Mouse (Mus musculus): Measurements from ENCODE around the gene Slc37a1.
"Not testable (repeated sequence)": the region's sequence is repeated elsewhere in the genome, so short reads cannot be mapped to it uniquely, and the experiment has no call there.

The Slc37a1 gene

DNA sequence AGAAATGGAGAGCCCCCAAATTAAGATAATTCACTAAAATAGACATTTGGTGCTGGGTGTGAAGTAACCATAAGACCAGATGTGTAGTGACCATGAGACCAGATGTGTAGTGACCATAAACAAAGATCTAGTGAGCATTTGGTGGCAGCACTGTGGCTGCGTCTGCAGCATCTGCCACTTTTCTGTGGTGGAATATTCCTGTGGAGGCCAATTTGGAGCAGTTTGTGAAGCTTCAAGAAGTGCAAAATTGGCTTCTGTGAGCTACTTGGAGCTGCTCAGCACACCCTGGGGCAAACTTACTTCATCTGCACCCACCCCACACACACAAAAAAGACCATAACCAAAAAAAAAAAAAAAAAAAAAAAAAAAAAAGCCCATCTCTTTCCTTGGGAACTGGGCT is 18.6 kb upstream of the Slc37a1 start:
- DNase-seq (ENCODE audit: low spot score) = no peak

DNA sequence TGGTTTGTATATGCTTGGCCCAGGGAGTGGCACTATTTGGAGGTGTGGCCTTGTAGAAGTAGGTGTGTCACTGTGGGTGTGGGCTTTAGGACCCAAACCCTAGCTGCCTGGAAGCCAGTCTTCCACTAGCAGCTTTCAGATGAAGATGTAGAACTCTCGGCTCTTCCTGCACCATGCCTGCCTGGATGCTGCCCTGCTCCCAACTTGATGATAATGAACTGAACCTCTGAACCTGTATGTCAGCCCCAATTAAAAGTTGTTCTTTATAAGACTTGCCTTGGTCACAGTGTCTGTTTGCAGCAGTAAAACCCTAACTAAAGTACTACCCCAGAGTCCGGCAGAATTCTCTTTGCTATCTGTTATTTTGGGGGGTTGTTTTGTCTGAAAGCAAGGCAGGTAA is 16.8 kb upstream of the Slc37a1 start:
- DNase-seq (ENCODE audit: low spot score) = no peak

DNA sequence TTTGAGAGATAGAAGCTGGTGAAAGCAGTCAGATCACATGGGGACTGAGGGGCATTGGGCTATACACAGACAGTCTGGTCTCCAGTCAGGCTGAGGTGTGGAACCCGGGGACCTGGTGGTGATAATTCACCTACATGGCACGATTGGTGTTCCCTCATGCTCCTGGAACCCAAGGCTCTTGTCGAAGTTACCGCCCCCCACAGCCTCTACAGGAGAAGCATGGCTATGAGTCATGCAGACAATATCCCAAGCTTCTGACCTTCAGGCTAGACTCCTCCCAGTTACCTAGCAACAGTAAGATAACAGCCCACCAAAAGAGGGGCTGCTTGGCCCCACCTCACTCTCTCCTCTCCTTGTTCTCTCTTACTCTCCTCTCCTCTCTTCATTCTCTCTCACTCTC is 16.3 kb upstream of the Slc37a1 start:
- DNase-seq (ENCODE audit: low spot score) = no peak

DNA sequence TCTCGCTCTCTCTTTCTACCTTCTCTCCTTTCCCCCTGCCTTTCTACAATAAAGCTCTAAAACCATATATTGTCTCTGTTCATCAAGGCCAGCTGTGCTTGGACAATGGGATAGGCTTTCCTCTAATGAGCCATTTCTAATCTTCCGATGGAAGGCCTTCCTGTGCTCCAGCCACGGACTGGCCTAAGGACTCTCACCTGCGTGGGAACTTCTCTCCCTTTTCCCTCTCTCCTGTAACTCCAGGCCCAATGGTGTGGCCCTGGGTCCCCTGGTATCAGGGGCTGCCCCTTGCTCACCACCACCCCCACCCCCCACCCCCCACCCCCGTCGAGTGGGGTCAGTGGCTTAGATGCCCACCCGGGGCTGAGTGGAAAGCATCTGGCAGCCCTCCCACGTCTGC is 15.9 kb upstream of the Slc37a1 start:
- not testable (repeated sequence) for DNase-seq (ENCODE audit: low spot score)

DNA sequence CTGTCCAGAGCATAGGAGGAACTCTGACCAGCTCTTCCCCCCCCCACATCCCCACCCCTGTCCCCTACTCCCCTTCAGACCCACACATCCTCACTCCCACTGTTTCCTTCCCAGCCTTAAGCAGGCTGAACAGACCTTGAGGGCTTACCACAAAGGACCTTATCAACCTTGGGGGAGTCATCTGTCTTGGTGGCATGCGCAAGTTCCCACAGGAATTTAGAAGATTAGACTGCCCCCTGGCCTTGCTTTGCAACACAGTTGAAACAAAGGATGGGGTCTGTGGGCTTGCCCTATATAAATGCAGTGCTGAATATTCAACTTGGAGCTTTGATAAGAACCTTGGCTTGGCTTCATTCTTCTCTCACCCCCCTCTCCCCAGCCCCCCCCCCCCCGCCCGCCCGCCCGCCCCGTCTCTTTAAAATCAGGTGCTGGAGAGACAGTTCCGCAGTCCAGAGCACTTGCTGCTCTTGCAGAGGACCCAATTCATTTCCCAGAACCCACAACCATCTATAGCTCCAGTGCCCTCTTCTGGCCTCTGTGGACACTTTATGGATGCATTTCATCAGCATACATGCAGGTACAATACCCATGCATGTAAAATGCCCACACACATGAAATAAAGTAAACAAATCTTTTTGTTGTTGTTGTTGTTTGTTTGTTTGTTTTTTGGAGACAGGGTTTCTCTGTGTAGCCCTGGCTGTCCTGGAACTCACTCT is 15.3 kb upstream of the Slc37a1 start:
- no peak for DNase-seq (ENCODE audit: low spot score)

DNA sequence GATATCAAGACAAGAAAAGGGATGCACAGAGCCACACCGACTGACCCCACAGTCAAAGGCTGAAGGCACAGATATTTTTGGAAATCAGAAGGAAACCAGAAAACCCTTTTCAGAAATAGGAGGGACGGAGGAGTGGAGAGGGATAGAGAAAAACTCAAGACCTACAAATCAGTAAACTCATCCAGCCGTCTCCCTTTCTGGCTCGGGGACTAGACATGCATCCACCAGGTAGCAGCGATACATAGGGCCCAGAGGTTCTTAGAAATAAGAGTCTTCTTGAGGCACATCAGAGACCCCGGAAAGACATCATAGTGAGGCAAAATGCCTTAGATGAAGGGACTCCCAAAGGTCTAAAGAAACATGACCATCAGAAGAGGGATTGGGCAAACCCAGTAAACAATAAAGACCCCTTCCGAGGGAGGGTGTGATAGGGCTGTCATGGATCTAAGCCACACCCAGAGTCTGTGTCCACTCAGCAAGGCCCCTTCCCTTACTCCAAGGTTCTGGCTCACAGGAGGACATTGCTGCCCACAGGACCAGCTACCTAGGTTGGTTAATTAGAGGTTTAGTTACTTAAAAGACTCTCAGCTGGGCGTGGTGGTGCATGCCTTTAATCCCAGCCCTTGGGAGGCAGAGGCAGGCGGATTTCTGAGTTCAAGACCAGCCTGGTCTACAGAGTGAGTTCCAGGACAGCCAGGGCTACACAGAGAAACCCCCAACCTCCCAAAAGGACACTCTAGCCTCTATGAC is 14.0 kb upstream of the Slc37a1 start:
- no peak for DNase-seq (ENCODE audit: low spot score)

DNA sequence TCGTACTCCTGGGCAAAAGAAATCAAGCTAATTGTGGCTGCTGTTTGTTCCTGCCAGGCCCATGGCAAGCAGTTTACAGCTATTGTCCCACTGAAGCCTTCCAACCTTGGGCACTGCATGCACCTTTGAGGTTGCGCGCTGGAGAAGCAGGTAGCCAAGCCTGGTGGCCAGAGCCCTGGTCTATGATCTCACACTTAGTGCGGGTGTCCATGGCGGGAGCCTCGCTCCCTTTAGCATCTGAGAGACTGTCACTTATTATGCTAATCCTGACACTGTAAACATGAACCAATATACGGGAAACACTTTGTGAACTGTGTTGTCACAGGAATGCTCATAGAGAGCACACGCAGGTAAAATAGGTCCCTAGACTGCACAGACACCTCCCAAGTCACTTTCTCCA is 13.0 kb upstream of the Slc37a1 start:
- no peak for DNase-seq (ENCODE audit: low spot score)

DNA sequence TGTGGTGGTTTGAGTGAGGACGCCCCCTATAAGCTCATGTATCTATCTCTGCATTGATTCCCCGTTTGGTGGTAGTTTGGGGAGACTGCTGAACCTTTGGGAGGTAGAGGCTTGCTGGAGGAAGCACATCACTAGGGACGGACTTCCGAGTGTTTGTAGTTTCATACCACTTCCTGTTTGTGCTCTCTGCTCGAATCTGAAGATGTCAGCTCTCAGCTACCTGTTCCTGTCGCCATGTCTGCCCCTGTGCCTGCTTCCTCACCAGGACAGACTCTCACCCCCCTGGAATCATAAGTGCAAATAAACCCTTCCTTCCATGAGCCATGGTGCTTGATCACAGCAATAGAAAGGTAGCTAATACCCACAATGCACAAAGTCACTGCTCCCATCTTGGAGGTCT is 11.4 kb upstream of the Slc37a1 start:
- no peak for DNase-seq (ENCODE audit: low spot score)

DNA sequence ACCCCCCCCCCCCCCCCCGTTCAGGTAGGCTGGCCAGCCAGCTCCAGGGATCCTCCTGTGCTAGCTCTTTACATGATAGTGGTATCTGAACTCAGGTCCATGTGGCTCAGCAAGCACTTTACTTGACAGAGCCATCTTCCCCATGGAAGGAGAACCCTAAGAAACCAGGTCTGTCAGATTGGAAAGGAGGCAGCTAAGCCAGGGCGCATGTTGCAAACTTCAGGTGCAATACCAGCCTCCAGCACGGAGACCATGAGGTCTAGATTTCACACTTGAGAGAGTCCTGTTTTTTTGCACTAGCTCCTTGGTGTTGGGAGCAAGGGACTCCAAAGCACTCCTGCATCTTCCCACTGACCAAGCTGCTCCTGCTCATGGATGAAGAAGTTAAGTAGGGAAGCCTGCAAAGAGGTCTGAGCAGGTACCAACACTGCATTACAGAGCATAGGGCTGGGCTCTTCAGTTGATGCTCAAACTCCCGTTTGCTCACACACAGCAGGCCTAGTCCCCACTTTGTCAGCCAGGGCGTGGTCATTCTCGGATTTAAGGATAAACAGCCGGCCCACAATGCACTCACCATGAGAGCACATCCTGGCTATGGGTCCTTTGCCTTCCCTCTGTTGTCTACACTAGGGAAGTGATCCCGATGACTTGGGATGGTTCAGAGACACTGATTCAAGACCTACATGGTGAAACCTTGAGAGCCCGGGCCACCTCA is 10.2 kb upstream of the Slc37a1 start:
- DNase-seq (ENCODE audit: low spot score) = peak; percentile 49

DNA sequence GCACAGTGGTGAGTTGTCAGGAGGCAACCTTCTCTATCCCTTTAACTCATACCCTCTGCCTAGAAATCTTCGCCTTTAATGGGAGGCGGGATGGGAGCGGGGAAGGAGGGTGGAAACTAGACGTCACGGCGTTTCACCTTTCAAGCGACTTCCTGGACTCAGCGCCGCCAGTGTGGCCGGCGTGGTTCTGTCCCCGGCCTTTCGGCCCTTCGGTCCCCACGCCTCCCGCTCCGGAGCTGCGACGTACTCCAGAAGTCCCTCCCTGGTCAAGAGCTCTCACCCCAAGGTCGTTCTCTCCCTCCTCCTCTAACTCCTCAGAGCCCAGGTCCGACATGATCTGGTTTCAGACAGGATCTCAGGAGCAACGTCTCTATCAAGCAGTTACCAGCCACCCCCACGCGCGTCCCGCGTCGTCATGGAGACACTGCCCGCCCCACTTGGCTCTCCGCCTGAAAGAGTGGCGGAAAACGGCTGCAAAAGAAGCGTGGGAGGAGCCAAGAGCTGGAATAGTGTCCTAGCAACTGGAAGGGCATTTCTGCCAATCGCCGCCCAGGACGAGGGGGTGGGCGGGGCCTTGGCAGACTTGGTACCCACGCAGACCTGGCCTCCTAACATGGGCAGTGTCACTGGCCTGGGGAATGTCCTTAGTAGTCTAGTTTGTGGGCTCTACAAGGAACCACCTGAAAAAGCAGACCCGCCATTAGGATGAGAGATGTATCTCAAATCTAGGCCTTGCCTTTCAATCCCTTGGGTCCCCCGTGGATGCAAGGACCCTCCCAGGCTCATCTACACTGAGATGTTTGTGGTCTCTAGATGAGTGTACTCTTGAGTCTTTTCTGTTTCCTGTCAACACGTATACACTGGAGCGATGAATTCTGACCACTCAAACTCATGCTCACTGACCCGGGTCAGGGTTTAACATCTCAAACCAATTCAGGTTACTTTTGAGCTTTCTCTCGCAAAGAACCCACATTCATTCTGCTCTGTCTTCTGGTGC is 9.4 kb upstream of the Slc37a1 start, which contains the start of gene Rsph1:
TSS of gene Rsph1 (minus strand) at position 462 of the 997 bp plus-strand sequence.
- peak; percentile 100 for DNase-seq (ENCODE audit: low spot score)

DNA sequence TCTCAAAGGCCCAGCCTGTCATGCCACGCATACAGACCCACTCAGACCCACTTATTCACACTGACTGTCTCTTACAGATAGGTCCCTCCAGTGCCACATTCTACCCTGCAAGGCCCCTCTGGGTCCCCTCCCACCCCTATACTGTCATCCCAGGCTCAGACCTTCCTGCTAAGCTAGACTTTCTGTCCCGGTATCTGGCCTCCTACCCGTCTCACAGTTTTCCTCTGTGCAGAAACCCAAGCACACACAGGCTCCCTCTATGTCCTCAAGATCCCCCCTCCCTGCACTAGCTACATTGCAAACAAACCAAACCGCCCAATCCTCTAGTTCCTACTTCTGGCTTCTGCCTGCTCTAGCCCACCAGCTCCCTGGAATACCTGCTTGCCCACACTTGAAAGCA is 8.7 kb upstream of the Slc37a1 start:
- no peak for DNase-seq (ENCODE audit: low spot score)

DNA sequence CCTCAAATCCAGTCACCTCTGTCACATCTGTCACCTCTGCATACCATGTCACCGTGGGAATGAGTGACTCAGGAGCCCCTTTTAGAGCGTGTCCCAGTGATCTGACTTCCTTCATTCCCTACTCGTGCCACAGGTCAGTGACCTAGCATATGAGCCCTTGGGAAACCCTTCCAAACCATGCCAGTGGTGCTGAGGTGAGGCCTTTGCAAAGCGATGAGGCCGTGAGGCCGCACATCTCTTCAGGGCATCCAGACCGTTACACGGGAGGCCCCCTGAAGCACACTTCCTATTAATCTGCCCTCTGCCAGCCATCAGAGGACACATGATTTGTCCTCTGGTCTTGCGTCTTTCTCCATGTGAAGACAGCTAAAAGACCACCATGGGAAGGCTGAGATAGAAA is 7.1 kb upstream of the Slc37a1 start:
- DNase-seq (ENCODE audit: low spot score) = no peak

DNA sequence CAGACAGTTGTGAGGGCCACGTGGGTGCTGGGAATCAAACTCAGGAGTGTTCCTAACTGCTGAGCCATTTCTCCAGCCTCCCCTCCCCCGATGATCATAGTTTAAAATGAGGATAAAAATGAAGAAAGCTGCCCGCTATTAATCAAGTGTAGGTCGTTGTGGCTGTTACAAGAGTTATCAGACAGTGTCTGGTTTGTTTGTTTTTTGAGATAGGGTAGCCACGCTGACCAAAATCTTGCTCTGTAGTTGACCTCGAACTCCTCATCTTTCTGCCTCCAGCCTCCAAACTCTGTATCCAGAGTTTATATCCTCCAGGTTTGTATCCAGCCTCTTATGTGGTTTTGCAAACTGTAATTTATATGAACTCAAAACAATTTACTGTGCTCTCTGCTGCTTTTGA is 6.3 kb upstream of the Slc37a1 start:
- no peak for DNase-seq (ENCODE audit: low spot score)

DNA sequence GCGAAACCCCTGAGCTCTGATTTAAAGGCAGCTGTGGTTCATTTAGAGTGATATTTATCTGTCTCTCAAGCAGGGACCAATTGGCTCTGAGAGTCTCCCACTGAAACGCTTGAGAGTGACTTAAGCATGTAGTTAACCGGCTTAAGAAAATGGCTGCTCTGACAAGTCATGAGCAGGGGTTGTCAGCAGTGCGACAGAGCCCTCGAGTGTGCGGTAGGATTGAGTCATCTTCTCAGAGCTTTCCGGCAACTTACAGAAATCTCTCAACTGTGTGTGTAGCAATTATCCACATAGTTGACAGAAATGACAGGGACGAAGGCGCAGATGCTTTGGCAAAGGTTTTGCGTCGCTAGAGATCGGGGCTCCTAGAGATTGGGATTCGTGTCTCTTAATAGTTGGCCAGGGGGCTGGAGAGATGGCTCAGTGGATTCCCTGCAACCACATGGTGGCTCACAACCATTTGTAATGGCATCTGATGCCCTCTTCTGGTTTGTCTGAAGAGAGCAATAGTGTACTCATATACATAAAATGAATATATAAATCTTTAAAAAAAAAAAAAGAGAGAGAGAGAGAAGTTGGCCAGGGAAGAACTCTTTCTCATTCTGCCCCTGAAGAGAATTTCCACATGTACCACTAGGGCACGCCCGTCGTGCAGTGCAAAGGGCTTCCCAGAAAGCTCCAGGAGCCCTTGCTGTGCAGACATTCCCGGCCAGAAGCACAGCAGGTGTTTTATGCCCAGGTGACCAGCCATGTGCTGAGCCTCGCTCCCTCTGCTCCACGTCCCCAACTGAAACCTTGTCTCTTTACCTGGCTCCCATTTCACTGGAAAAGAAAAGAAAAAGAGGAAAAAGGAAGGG is 4.5 kb upstream of the Slc37a1 start:
- no peak for DNase-seq (ENCODE audit: low spot score)

DNA sequence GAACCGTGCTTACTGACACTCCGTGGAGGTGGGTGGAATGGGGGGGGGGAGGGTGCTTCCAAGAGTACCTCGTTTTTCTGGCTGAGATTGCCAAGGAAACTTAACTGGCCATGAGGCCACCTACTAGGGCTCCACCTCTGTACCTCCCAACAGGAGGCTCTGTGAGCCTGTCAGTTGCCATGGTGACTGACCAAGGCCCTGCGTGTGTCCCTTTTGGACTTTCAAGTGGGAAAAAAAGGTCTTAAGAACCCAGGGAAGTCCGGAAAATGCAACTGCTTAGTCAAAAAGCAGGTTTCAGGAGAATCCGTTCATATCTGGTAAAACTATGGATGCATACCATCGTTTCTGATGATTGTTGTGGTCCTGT is 3.9 kb upstream of the Slc37a1 start:
- no peak for DNase-seq (ENCODE audit: low spot score)

DNA sequence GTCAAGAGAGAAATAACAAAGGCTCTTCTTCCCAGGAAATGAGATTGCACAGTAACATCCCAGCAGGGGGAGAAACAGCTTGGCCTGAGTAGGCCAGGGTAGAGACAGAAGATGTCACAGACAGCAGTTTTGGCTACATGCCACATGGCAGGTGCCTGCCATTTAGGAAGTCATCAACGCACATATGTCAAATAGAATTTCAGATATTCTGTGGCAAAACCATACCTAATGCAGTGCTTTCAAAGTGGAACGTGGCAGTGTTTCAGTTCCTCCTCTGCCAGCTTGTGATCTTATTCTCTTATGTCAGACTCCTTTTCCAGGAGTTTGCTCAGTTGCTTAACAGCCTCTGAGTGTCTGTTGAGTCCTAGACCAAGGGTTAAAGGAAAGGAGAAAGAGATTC is 725 bp upstream of the Slc37a1 start:
- DNase-seq (ENCODE audit: low spot score) = no peak

DNA sequence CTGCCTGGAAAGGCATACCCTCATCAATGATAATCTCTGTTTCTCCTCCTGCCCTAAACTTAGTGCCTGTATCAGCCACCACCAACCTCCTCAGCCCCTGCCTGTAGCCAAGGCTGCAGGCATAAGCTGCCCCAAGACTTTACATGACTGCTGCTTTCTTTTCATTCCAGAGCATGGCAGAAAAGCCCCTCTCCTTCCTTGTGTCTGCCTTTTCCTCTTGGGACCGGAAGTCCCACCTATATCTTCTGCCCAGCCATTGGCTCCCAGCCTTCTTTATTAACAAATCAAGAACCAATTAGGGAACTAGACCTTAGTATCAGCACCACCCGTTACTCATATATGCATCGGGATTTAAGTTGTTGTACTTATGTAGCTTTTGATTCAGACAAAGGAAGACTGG is 624 bp downstream of the Slc37a1 start:
- no peak for DNase-seq (ENCODE audit: low spot score)

DNA sequence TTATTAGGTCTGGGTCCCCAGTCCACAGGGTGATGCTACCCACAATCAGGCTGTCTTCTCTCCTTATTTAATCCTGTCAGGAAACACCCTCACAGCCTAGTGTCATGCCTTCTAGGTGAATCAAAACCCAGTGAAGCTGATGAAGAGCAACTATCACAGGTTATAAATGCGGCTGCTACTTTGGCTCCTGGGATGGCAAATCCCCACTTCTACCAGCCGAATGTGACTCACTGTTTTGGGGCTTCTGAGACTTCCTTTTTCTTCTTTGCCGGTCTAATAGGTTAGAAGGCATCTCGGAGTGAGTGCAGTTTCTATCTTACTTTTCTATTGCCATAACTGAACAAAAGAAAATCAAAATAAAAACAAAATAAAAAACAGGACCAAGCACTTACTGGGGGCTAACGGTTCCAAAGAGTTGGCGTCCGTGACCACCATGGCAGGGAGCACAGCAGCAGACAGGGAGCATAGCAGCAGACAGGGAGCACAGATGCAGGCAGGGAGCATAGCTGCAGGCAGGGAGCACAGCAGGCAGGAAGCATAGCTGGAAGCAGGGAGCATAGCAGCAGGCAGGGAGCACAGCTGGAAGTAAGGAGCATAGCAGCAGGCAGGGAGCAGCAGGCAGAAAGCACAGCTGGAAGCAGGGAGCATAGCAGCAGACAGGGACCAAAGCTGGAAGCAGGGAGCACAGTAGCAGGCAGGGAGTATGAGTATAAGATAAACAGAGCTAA is 2.6 kb downstream of the Slc37a1 start:
- no peak for DNase-seq (ENCODE audit: low spot score)

DNA sequence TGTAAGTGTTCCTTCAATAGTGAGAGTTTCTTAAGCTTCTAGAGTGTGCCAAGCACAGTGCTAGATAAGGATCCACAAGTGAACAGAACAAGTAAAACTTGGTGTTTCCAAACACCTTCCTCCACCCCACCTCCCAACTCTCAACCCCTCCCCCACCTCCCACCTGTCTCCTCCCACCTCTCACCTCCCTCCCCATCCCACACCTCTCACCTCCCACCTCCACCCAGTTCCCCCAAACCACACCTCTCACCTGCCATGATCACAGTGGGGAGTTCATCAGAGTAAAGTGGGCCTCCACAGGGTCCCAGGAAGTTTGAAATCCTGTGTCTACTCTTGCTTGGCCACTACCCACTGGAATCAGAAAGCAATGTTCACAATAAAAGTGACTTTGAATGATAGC is 3.7 kb downstream of the Slc37a1 start:
- no peak for DNase-seq (ENCODE audit: low spot score)

DNA sequence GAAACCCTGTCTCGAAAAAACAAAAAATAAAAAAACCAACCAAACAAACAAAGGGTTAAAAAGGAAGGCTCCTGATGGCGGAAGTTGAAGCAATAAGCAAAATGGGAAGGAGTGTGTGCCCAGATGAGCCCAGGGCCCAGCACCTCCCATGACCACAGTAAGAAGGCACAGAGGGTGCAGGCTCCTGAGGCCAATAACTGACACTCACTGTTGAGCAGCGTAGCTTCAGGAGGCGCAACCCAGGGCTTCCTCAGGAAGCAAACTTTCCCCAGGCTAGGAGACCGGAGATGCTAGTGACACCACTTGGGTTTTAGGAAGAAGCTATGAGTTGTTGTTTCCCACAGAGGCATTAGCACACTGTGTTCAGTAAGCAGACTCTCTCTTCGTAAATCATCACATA is 4.3 kb downstream of the Slc37a1 start:
- DNase-seq (ENCODE audit: low spot score) = no peak

Data from urinary bladder, postnatal 25 days (tissue).